Comparison of ENCODE assay signal across 8 mouse cellular contexts in genomic region chr8:124862321-124863162, GRCm38 (mm10). TPM values are rescaled to one million over a fixed set of nuclear protein-coding genes. Genes with fewer than 3 reads are reported as not detected.
A peak's percentile ranks its signal among the peaks of the same experiment; 100 is the strongest.
DNase-seq lines count a peak whose midpoint lies in the region; ATAC-seq and TF ChIP-seq lines count a peak whose summit lies in the region.

Gene Gnpat (plus strand): TSS chr8:124863033.
Gene 2810004N23Rik (minus strand): TSS chr8:124863120.

- TF ChIP-seq CTCF in layer of hippocampus, adult 2 months (conservative IDR thresholded peaks at IDR 0.05): no peak
- TF ChIP-seq CTCF in lung, embryonic 14.5 days (IDR thresholded peaks at IDR 0.05; ENCODE audit: low read depth): peak; percentile 14; the same call in 1 of the 2 replicates
- no peak for TF ChIP-seq CTCF in olfactory bulb, adult 2 months (IDR thresholded peaks at IDR 0.05; ENCODE audit: insufficient read depth, low read depth, low read length)
- TF ChIP-seq CTCF in thymus, adult 2 months (IDR thresholded peaks at IDR 0.05; ENCODE audit: borderline replicate concordance, control insufficient read depth, extremely low read depth, insufficient read depth, low read length, poor library complexity): no peak

- DNase-seq in ES-E14 (ENCODE audit: low read depth, low spot score): peak; percentile 72
- peak; percentile 88 for DNase-seq in cerebellum, adult 11-12 months
- DNase-seq in heart, postnatal 36 days: peak; percentile 95 to 98
- peak; percentile 91 to 96 for DNase-seq in layer of hippocampus, adult 2 months (ENCODE audit: low spot score in 2 of 2)
- DNase-seq in lung, embryonic 14.5 days: peak; percentile 96
- DNase-seq in thymus, adult 2 months: peak; percentile 95

- peak within 1 kb of the TSS; percentile 95 for H3K9ac ChIP-seq in ES-E14 (ENCODE audit: insufficient read depth, low read depth, low read length, poor library complexity, severe bottlenecking)
- H3K9ac ChIP-seq in forebrain, embryonic 16.5 days (replicated peaks; ENCODE audit: low read depth, low read length): peak within 1 kb of the TSS; percentile 99
- H3K9ac ChIP-seq in lung, embryonic 14.5 days: peak within 1 kb of the TSS; percentile 96

- H3K4me1 ChIP-seq in ES-E14 (ENCODE audit: control insufficient read depth in 2 of 2, insufficient read depth in 2 of 2, low read length in 2 of 2, poor library complexity in 1 of 2): peaks cover 0 to 9% of the 10 kb centered on the region in 2 experiments; a peak in 1 of 4 replicates
- H3K4me1 ChIP-seq in forebrain, embryonic 16.5 days (replicated peaks; ENCODE audit: control insufficient read depth, insufficient read depth, low read length): peaks cover 16% of the 10 kb centered on the region
- peaks cover 4% of the 10 kb centered on the region; the same call in 1 of the 2 replicates for H3K4me1 ChIP-seq in lung, embryonic 14.5 days (ENCODE audit: insufficient read depth)
- H3K4me1 ChIP-seq in olfactory bulb, adult 2 months (ENCODE audit: control insufficient read depth, insufficient read depth, low read length): peaks cover 4% of the 10 kb centered on the region; the same call in 1 of the 2 replicates
- peaks cover 8% of the 10 kb centered on the region for H3K4me1 ChIP-seq in thymus, adult 2 months (replicated peaks; ENCODE audit: control insufficient read depth, insufficient read depth, low read length)

- ATAC-seq in forebrain, embryonic 16.5 days: peak; percentile 99
- peak; percentile 97 for ATAC-seq in lung, embryonic 14.5 days (ENCODE audit: insufficient read depth)

- H3K4me2 ChIP-seq in forebrain, embryonic 16.5 days (ENCODE audit: low read length): peak within 1 kb of the TSS; percentile 92
- H3K4me2 ChIP-seq in lung, embryonic 14.5 days: peak within 1 kb of the TSS; percentile 78

- intact Hi-C loops in heart, postnatal 36 days (cut with DNase I): no loop called here

- in situ Hi-C loops in ES-E14 (cut with MboI; ENCODE audit: low sequenced_read_pairs in 2 of 2, unreplicated experiment in 2 of 2): no loop called here

- peak within 1 kb of the TSS; percentile 61 for H3K27ac ChIP-seq in ES-E14 (ENCODE audit: insufficient read depth, low read depth, low read length, poor library complexity, severe bottlenecking)
- peak within 1 kb of the TSS; percentile 89 for H3K27ac ChIP-seq in forebrain, embryonic 16.5 days (ENCODE audit: low read length)
- H3K27ac ChIP-seq in layer of hippocampus, adult 2 months: peak within 1 kb of the TSS; percentile 96
- peak within 1 kb of the TSS; percentile 95 for H3K27ac ChIP-seq in lung, embryonic 14.5 days (ENCODE audit: low read depth)
- peak within 1 kb of the TSS; percentile 30 for H3K27ac ChIP-seq in olfactory bulb, adult 2 months (ENCODE audit: insufficient read depth, low read depth, low read length)
- peak within 1 kb of the TSS; percentile 14; the same call in 1 of the 2 replicates for H3K27ac ChIP-seq in thymus, adult 2 months (ENCODE audit: control insufficient read depth, insufficient read depth, low read length)

- H3K4me3 ChIP-seq in ES-E14 (ENCODE audit: insufficient read depth in 1 of 2, low read depth in 1 of 2, low read length in 2 of 2, poor library complexity in 1 of 2, severe bottlenecking in 1 of 2): peak within 1 kb of the TSS; percentile 78 to 98
- peak within 1 kb of the TSS; percentile 95 for H3K4me3 ChIP-seq in forebrain, embryonic 16.5 days (replicated peaks; ENCODE audit: low read length)
- H3K4me3 ChIP-seq in layer of hippocampus, adult 2 months: peak within 1 kb of the TSS; percentile 83
- H3K4me3 ChIP-seq in lung, embryonic 14.5 days (ENCODE audit: low read depth, low read length): peak within 1 kb of the TSS; percentile 93
- peak within 1 kb of the TSS; percentile 79 for H3K4me3 ChIP-seq in olfactory bulb, adult 2 months (ENCODE audit: insufficient read depth, low read depth, low read length)
- peak within 1 kb of the TSS; percentile 96 for H3K4me3 ChIP-seq in thymus, adult 2 months (ENCODE audit: control insufficient read depth, insufficient read depth, low read length)

- no peaks in the 10 kb centered on the region for H3K9me3 ChIP-seq in ES-E14 (ENCODE audit: control insufficient read depth, insufficient read depth, low read depth, low read length)
- H3K9me3 ChIP-seq in forebrain, embryonic 16.5 days (ENCODE audit: control insufficient read depth, low read length): no peaks in the 10 kb centered on the region
- no peaks in the 10 kb centered on the region for H3K9me3 ChIP-seq in lung, embryonic 14.5 days (ENCODE audit: low read depth, low read length)

- no peaks in the 10 kb centered on the region for H3K27me3 ChIP-seq in forebrain, embryonic 16.5 days (replicated peaks; ENCODE audit: control insufficient read depth, insufficient read depth, low read length)
- no peaks in the 10 kb centered on the region for H3K27me3 ChIP-seq in lung, embryonic 14.5 days (ENCODE audit: insufficient read depth, low read length)
- H3K27me3 ChIP-seq in thymus, adult 2 months (ENCODE audit: control insufficient read depth, insufficient read depth, low read length): no peaks in the 10 kb centered on the region

- peaks cover 23% of the 10 kb centered on the region for H3K36me3 ChIP-seq in ES-E14 (ENCODE audit: control insufficient read depth, insufficient read depth, low read length, poor library complexity, severe bottlenecking)
- H3K36me3 ChIP-seq in forebrain, embryonic 16.5 days (ENCODE audit: control insufficient read depth, insufficient read depth): peaks cover 18% of the 10 kb centered on the region
- peaks cover 35% of the 10 kb centered on the region for H3K36me3 ChIP-seq in lung, embryonic 14.5 days (ENCODE audit: insufficient read depth)
- H3K36me3 ChIP-seq in thymus, adult 2 months (ENCODE audit: control insufficient read depth, insufficient read depth, low read length): no peaks in the 10 kb centered on the region

- 2% methylated on average over 55 of the region's 55 CpGs for WGBS in forebrain, embryonic 16.5 days
- WGBS in lung, embryonic 14.5 days: under 1% methylated on average over 55 of the region's 55 CpGs
- WGBS in olfactory bulb, adult 2 months: 2% methylated on average over 55 of the region's 55 CpGs
- under 1% methylated on average over 55 of the region's 55 CpGs for WGBS in thymus, adult 2 months

- peak; percentile 90 for TF ChIP-seq POLR2A in olfactory bulb, adult 2 months (IDR thresholded peaks at IDR 0.05; ENCODE audit: insufficient read depth, low read depth, low read length)
- peak; percentile 87 for TF ChIP-seq POLR2A in thymus, adult 2 months (IDR thresholded peaks at IDR 0.05; ENCODE audit: control insufficient read depth, extremely low read depth, insufficient read depth, low read length, poor library complexity)

TF ChIP-seq in ES-E14, 5 proteins besides CTCF, POLR2A, EP300 and RAD21:
- TF ChIP-seq HCFC1 (IDR thresholded peaks at IDR 0.05; ENCODE audit: borderline replicate concordance, insufficient read depth, low read length) (peak; percentile 73), MAFK (IDR thresholded peaks at IDR 0.05; ENCODE audit: insufficient read depth, low read depth, low read length) (no peak), CHD2 (IDR thresholded peaks at IDR 0.05; ENCODE audit: low read depth, low read length) (no peak), ZC3H11A (IDR thresholded peaks at IDR 0.05; ENCODE audit: borderline replicate concordance, low read depth, low read length) (no peak)

RNA-seq across cellular contexts. Expression of gene Gnpat, which starts in this region (rescaled TPM):
- total RNA-seq in ES-E14 (2012; rRNA removed): 102 and 136 TPM in 2 replicates
- polyA plus RNA-seq in forebrain, embryonic 16.5 days (2015; fragmentation: Nextera tagmentation; extraction: Ambion mirVana): 92.7 TPM in 2 replicates
- total RNA-seq in heart, postnatal 36 days (2021): 100 to 1,000 TPM; 174 to 194 TPM
- total RNA-seq in layer of hippocampus, adult 2 months (2021): 10 to 100 TPM; 64.3 to 68.0 TPM
- 115 and 118 TPM in 2 replicates for polyA plus RNA-seq in lung, embryonic 14.5 days (2014; fragmentation: Nextera tagmentation; extraction: Ambion mirVana)
- 306 TPM in 1 of 2 replicates, not detected in the other for polyA plus RNA-seq in olfactory bulb, adult 2 months (2012; ENCODE audit: insufficient read depth, insufficient read length, low replicate concordance, missing spikeins)
- 72.3 and 76.7 TPM in 2 replicates for polyA plus RNA-seq in thymus, adult 2 months (2012; rRNA removed)

RNA-seq across cellular contexts. Expression of gene 2810004N23Rik, which starts in this region (rescaled TPM):
- total RNA-seq in ES-E14 (2012; rRNA removed): 71.5 and 83.6 TPM in 2 replicates
- 36.1 and 38.3 TPM in 2 replicates for polyA plus RNA-seq in forebrain, embryonic 16.5 days (2015; fragmentation: Nextera tagmentation; extraction: Ambion mirVana)
- 10 to 100 TPM; 44.8 to 47.4 TPM for total RNA-seq in heart, postnatal 36 days (2021)
- total RNA-seq in layer of hippocampus, adult 2 months (2021): 10 to 100 TPM; 21.8 to 24.8 TPM
- polyA plus RNA-seq in lung, embryonic 14.5 days (2014; fragmentation: Nextera tagmentation; extraction: Ambion mirVana): 43.5 and 44.5 TPM in 2 replicates
- not detected in 2 replicates for polyA plus RNA-seq in olfactory bulb, adult 2 months (2012; ENCODE audit: insufficient read depth, insufficient read length, low replicate concordance, missing spikeins)
- polyA plus RNA-seq in thymus, adult 2 months (2012; rRNA removed): 15.1 and 18.7 TPM in 2 replicates

Comparison
In these comparisons a context has a peak if more than half of its experiments do, and no peak if none do; other contexts are left out.
1. Peak in every context shown above with its lines: DNase-seq, ATAC-seq, H3K4me3 ChIP-seq and H3K27ac ChIP-seq.
2. H3K27ac ChIP-seq: peak in every context shown above with its lines; median percentile 96 in layer of hippocampus, adult 2 months; 95 in lung, embryonic 14.5 days; 89 in forebrain, embryonic 16.5 days; 61 in ES-E14; 30 in olfactory bulb, adult 2 months; 14 in thymus, adult 2 months.